Mouse (Mus musculus): ENCODE data around the gene Thy1. TPM values are rescaled to one million over a fixed set of nuclear protein-coding genes. Genes with fewer than 3 reads are reported as not detected.

The Thy1 gene
- total and polyA plus RNA-seq, 3 experiments: 1.5 to 24.0 TPM; not detected in 1

DNA sequence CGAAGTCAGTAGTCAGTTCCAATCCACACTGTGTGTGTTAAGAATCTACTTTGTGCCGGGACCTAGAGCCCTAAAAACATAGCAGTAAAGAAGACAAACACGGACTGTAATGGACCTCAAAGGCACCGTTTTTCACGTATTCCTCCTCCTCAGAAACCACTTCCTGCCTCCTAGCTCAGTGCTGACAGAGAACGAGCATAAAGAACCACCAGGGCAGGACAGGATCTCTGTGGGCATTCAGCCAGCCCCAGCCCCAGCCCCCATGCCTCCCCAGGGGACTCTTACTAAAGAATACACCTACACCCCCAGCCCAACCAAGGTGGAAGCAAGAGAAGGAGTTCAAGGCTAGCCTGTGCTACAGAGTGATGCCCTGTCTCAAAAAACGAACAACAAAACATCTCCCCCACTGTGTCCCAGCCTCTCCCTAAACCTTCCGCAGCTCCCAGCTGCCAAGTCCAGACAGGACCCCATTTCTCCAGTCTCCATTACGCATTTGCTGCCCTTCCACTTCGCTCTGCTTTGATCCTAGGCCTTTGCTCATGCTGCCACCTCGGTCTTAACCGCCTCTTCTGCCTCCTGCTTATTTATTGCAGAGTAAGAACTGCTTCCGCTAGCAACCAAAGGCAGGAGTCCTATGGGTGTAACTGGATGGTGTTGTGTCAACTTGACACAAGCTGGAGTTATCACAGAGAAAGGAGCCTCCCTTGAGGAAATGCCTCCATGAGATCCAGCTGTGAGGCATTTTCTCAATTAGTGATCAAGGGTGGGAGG, 9.0 kb upstream of the Thy1 start:
- Histone ChIP-seq H3K9me3 (replicated peaks; ENCODE audit: insufficient read depth, low read length) (no peaks in the 10 kb centered on the region), H3K4me1 (ENCODE audit: control insufficient read depth in 1 of 2, insufficient read depth in 2 of 2, low read length in 2 of 2) (peaks cover 0 to 8% of the 10 kb centered on the region in 2 experiments; a peak in 2 of 4 replicates), H3K79me2 (ENCODE audit: control insufficient read depth, insufficient read depth, low read length, poor library complexity) (no peaks in the 10 kb centered on the region), H3K4me3 (ENCODE audit: control insufficient read depth in 1 of 2, insufficient read depth in 1 of 2, low read depth in 2 of 2, low read length in 2 of 2) (no peak overlapping the region), H3K9ac (ENCODE audit: control insufficient read depth, low read depth, low read length, poor library complexity, severe bottlenecking) (no peak overlapping the region), H3K27me3 (ENCODE audit: control insufficient read depth in 1 of 2, insufficient read depth in 2 of 2, low read length in 2 of 2) (peaks cover 0 to 1% of the 10 kb centered on the region in 2 experiments; a peak in 1 of 4 replicates), H3K27ac (ENCODE audit: control insufficient read depth, low read depth, low read length) (no peak overlapping the region), H3K36me3 (ENCODE audit: control insufficient read depth in 1 of 2, insufficient read depth in 2 of 2, low read length in 2 of 2) (no peaks in the 10 kb centered on the region)
- DNase-seq (ENCODE audit: low read depth, low spot score): no peak
- no peak for TF ChIP-seq TBP (IDR thresholded peaks at IDR 0.05; ENCODE audit: low read depth, low read length)
- TF ChIP-seq MAFK (IDR thresholded peaks at IDR 0.05; ENCODE audit: borderline replicate concordance, low read depth, low read length): no peak
- no peak for TF ChIP-seq CHD1 (IDR thresholded peaks at IDR 0.05; ENCODE audit: low read depth, low read length)
- TF ChIP-seq BHLHE40 (IDR thresholded peaks at IDR 0.05; ENCODE audit: borderline replicate concordance, low read depth, low read length): no peak
- TF ChIP-seq SIN3A (IDR thresholded peaks at IDR 0.05; ENCODE audit: low read length): no peak
- TF ChIP-seq UBTF (IDR thresholded peaks at IDR 0.05; ENCODE audit: borderline replicate concordance, insufficient read depth, low read depth, low read length): no peak
- no peak for TF ChIP-seq MAX (IDR thresholded peaks at IDR 0.05; ENCODE audit: low read length)
- no peak for TF ChIP-seq MYC (IDR thresholded peaks at IDR 0.05; ENCODE audit: low read depth, low read length)

DNA sequence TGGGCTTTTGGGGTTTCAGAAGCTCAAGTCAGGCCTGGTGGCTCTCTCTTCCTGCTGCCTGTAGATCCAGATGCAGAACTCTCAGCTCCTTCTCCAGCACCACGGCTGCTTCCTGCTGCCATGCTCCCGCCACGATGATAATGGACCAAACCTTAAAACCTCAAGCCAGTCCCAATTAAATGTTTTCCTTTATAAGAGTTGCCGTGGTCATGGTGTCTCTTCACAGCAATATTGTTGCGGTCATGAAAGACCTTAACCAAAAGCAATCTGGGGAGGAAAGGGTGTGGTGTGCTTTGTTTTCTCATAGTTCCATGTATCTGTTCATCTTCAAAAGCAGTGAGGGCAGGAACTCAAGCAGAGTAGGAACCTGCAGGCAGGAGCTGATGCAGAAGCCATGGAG, 6.1 kb upstream of the Thy1 start:
- no peak overlapping the region for H3K27ac ChIP-seq (ENCODE audit: control insufficient read depth, low read depth, low read length)
- H3K4me1 ChIP-seq (ENCODE audit: control insufficient read depth in 1 of 2, insufficient read depth in 2 of 2, low read length in 2 of 2): peaks cover 0 to 7% of the 10 kb centered on the region in 2 experiments; a peak in 3 of 4 replicates

DNA sequence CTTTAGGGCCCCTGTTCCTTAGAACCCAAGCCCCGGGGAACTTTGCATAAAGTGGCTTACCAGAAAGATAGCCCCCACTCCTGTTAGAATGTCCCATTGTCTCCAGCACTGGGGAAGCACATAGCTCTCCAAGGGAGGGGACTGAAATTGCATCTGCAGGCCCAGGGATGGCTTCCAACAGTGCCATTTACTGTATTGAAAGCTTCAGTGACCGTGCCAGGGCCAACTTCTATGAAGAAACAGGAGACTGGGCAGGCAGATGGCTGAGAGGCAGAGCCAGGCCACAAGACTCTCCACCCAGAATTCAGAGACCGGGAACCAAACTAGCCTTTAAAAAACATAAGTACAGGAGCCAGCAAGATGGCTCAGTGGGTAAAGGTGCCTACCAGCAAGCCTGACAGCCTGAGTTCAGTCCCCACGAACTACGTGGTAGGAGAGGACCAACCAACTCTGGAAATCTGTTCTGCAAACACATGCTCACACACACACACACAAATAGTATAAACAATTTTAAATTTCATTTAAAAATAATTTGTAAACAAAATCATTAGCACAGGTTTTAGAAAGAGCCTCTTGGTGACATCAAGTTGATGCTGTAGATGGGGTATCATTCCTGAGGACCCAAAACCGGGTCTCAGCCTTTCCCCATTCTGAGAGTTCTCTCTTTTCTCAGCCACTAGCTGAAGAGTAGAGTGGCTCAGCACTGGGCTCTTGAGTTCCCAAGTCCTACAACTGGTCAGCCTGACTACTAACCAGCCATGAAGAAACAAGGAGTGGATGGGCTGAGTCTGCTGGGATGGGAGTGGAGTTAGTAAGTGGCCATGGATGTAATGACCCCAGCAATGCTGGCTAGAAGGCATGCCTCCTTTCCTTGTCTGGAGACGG, 1.4 kb upstream of the Thy1 start:
- peaks cover 0 to 22% of the 10 kb centered on the region in 2 experiments; a peak in 3 of 4 replicates for H3K4me1 ChIP-seq (ENCODE audit: control insufficient read depth in 1 of 2, insufficient read depth in 2 of 2, low read length in 2 of 2)
- no peak for TF ChIP-seq TAL1 (IDR thresholded peaks at IDR 0.05; ENCODE audit: low read length)
- TF ChIP-seq ETS1 (IDR thresholded peaks at IDR 0.05; ENCODE audit: low read depth, low read length): no peak
- TF ChIP-seq SIN3A (IDR thresholded peaks at IDR 0.05; ENCODE audit: low read length): no peak
- no peak for TF ChIP-seq GABPA (IDR thresholded peaks at IDR 0.05; ENCODE audit: low read depth, low read length)
- TF ChIP-seq RAD21 (IDR thresholded peaks at IDR 0.05; ENCODE audit: low read depth, low read length): no peak
- TF ChIP-seq MYB (IDR thresholded peaks at IDR 0.05; ENCODE audit: low read depth, low read length): no peak
- no peak for TF ChIP-seq ZNF384 (IDR thresholded peaks at IDR 0.05; ENCODE audit: low read depth, low read length)
- TF ChIP-seq BHLHE40 (IDR thresholded peaks at IDR 0.05; ENCODE audit: borderline replicate concordance, low read depth, low read length): no peak
- no peak for TF ChIP-seq TCF12 (IDR thresholded peaks at IDR 0.05; ENCODE audit: low read depth, low read length)
- TF ChIP-seq UBTF (IDR thresholded peaks at IDR 0.05; ENCODE audit: borderline replicate concordance, insufficient read depth, low read depth, low read length): no peak
- H3K79me2 ChIP-seq (ENCODE audit: control insufficient read depth, insufficient read depth, low read length, poor library complexity): no peaks in the 10 kb centered on the region
- DNase-seq (ENCODE audit: low read depth, low spot score): no peak
- H3K27me3 ChIP-seq (ENCODE audit: control insufficient read depth in 1 of 2, insufficient read depth in 2 of 2, low read length in 2 of 2): no peaks in the 10 kb centered on the region
- no peak overlapping the region for H3K9ac ChIP-seq (ENCODE audit: control insufficient read depth, low read depth, low read length, poor library complexity, severe bottlenecking)
- H3K36me3 ChIP-seq (ENCODE audit: control insufficient read depth in 1 of 2, insufficient read depth in 2 of 2, low read length in 2 of 2): peaks cover 0 to 21% of the 10 kb centered on the region in 2 experiments; a peak in 2 of 4 replicates
- no peak overlapping the region for H3K4me3 ChIP-seq (ENCODE audit: control insufficient read depth in 1 of 2, insufficient read depth in 1 of 2, low read depth in 2 of 2, low read length in 2 of 2)
- H3K27ac ChIP-seq (ENCODE audit: control insufficient read depth, low read depth, low read length): no peak overlapping the region
- H3K9me3 ChIP-seq (replicated peaks; ENCODE audit: insufficient read depth, low read length): no peaks in the 10 kb centered on the region

More for the DNA sequence above, 6.1 kb upstream of the Thy1 start:
- no peak for DNase-seq (ENCODE audit: low read depth, low spot score)
- Histone ChIP-seq H3K9ac (ENCODE audit: control insufficient read depth, low read depth, low read length, poor library complexity, severe bottlenecking) (no peak overlapping the region), H3K9me3 (replicated peaks; ENCODE audit: insufficient read depth, low read length) (no peaks in the 10 kb centered on the region), H3K4me3 (ENCODE audit: control insufficient read depth in 1 of 2, insufficient read depth in 1 of 2, low read depth in 2 of 2, low read length in 2 of 2) (no peak overlapping the region), H3K36me3 (ENCODE audit: control insufficient read depth in 1 of 2, insufficient read depth in 2 of 2, low read length in 2 of 2) (0 out of 4 replicates have a peak, but pooled peaks cover 0 to 2% of the 10 kb centered on the region in 2 experiments), H3K79me2 (ENCODE audit: control insufficient read depth, insufficient read depth, low read length, poor library complexity) (no peaks in the 10 kb centered on the region), H3K27me3 (ENCODE audit: control insufficient read depth in 1 of 2, insufficient read depth in 2 of 2, low read length in 2 of 2) (no peaks in the 10 kb centered on the region)
- TF ChIP-seq ZNF384 (IDR thresholded peaks at IDR 0.05; ENCODE audit: low read depth, low read length) (no peak), ELF1 (IDR thresholded peaks at IDR 0.05; ENCODE audit: low read depth, low read length) (no peak)
